Mouse (Mus musculus) cerebellum, adult 2 months (tissue): ENCODE results near the gene Slc26a8.

Experiments used
- CTCF ChIP-seq: fragments of 200-500 bp; IDR thresholded peaks from 2 replicates; pipeline ENCODE4 v1.5.1; 2011; ENCODE audit warnings: low read depth, mild to moderate bottlenecking, control low read depth, low read length, moderate library complexity, borderline replicate concordance; ENCODE audit not compliant: insufficient read depth
- POLR2A ChIP-seq: fragments of 200-500 bp; IDR thresholded peaks from 2 replicates; pipeline ENCODE4 v1.6.1; 2011; ENCODE audit warnings: low read length, control low read depth, borderline replicate concordance; ENCODE audit not compliant: insufficient read depth

GRCm38 (mm10) chr17:28618775-28619174, 71.3 kb downstream of the Slc26a8 start:
- TF ChIP-seq CTCF (no peak), POLR2A (no peak)
